Mouse (Mus musculus) retina, adult 2 months (tissue): Measurements from ENCODE around the gene Avil.

Source experiments
- DNase-seq: peaks from one replicate; pipeline ENCODE4 v3.0.0-alpha.2; 2012; ENCODE audit warnings: low read depth, low spot score

The Avil gene

DNA sequence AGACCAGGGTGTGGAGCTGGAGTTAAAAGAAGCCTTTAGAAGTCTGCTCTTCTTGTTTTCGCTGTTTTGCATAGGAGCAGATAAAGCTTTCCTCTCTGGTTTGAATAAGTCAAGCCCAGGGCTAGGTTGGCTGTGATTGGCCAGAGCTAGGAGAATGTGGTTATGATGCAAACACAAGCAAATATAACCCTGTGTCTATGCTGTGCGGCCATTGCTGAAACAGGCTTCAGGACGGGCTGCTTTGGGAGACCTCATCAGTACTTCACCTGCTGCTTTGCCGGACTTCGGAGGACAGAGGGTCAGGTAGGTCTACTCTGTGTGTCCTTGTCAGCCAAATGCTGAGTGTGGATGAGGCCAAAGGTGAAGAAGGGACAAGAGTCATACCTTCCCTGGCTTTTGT lies at the start of gene Avil:
Gene Avil (plus strand): TSS at position 181 of the 400 bp plus-strand sequence.
- no peak for DNase-seq

DNA sequence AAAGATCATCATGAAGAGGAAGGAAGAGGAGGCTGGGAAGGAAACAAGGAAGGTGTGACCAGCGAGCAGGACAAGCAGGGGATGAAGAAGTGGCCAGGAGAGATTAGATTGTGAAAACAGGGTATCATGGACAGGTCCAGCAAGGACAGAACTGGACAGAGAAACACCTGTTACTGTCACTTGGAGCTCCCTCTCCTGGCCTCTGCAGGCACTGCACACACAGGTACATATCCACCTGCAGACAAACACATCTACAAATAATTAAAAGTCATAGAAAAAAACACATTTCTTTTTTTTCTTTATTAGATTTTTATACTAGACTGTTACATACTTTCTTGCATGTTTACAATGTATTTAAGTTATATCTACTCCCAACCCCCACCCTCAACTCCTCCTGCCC lies 48.1 kb upstream of the Avil start:
- DNase-seq = no peak

DNA sequence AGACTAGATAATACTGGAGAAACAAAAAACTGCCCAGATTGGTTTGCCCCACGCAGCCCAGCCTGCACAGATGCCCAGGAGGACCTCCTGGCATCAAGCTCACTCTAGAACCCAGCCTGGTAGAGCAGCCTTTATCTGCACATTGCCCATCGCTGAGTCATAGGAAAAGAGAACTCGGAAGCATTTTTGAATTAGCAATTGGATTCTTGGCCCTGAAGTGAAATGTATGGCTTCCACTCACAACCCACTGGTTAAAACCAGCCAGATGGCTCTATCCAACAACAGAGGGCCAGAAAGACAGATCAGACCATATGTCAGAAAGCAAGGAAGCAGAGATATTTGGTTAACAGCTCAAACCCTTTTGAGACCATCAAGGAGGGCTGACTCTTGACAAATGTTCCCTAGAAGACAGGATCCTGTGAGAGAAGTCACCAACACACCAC lies 47.5 kb upstream of the Avil start:
- no peak for DNase-seq

DNA sequence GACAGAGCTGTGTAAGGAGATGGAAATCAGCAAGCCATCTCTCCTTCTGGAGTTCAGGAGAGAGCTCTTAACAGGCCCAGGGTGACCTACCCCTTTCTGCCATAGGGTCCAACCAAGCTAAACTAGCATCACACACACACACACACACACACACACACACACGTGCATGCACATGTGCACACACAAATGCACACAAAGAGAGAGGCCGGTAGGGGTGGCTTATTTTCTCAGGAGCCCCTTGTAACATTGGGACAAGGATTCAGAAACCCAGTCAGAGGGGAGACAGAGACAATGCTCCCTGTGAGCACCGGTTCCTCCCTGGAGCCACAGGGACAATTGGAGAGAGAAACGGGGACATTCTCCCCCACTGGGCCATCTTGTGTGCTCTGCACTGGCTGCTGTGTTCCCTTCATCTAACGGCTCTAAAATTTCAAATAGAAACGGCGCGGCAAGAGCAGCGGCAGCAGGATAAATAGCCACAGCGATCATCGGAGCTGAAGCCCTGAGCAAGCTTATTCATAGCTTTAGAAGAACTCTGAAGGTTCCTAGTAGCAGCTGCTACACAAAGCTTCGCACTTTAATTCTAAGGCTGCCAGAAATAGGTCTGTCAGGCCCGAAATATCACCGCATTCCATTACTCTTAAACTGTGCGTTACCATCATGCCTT lies 43.7 kb upstream of the Avil start:
- no peak for DNase-seq

DNA sequence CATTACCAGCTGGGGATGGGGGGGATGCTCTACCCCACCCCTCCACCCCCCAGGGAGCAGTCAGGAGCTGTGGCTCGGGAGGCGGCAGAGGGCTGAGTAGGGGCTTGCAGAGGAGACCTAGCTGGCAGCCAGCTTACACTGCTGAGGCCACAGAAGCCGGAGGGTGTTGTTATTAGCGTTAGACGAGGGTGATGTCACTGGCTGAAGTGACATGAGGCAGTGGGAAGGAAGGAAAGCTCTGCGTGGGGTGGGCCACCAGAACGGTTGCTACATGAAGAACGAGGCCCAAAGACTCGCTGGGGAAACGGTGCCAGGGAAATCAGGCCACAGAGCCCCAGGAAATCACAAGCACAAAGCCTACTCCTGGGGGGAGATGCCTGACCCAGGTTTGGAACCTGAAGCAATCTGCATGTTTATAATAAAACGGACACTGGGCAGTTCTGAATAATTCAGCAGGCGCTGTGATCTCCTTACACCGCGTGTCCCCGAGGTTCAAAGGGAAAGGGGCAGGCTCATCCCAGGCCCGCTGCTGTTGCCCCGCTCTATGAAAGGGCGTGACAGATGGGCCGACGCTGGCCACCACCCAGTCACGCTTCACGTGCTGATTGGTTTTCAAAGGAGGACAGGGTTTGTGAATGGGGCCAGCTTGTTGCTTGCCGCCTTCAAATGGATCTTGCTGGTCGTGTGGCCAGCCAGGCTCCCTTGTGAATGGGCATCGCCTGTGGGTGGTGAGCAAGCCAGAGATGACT lies 43.0 kb upstream of the Avil start:
- no peak for DNase-seq

DNA sequence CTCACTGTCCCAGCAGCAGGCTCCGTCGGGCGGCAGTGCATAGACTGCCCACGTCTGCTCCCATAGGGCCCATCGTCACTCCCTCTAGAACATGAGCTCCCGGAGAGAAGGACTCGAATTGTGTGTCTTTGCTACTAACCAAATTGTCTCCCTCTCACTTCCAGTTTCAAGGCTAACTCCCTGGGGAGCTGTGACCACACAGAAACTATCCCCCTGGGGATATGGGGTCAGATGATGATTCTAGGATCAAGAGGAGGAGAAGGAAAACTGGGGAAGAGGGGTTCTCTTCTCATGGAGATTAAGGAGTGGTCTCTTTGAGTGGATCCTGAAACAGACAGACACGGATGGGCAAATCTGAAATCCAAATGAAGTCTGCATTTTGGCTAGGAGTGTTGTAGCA lies 40.0 kb upstream of the Avil start:
- no peak for DNase-seq

DNA sequence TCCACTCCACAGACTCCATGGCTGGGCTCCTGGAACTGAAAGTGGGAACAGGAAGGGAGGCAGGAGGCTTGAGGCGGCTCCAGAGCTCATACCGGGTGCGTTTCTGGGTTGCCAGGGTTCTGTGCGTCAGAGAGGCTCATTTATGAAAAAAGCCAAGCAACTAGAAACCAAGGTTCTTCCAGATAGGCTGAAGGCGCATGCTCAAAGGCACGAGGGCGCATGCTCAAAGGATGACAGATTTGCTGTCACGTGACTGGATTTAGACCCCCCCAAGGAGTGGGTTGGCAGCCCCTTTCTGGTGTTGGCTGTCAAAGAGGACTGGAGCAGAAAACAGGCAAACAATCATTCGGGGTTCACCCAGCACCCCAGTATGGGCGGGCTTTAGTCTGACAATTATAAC lies 38.8 kb upstream of the Avil start:
- DNase-seq = no peak

DNA sequence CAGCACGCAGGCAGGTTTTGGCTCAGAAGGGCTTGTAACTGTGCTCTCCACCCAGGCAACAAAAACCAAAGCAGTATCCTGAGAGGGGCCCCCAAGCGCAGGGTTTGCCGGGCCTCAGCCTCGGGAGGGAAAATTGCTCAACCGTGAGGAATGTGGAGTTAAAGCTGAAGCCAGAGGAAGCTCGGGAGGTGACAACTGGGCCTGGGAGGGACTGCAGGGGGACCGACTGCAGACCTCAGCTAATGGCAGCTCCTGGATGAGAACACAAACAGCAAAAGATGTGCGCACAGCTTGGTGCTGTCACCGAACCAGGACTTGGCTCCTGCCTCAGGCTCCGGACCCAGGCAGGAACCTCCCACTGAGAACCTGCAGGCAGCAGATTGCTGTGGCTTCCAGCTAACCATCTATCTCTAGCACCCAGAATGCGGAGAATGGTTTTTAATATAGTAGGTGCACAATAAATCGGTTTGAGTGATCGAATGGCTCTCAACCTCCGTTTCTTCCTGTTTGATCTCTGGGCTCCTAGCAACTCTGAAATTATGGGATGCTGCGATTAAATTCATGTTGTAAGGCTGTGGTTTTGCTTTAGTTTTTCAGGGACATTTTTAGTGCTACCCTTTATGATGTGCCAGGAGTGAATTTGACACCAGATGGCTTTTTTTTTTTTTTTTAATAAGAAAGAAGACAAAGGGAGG lies 38.1 kb upstream of the Avil start:
- DNase-seq = no peak

DNA sequence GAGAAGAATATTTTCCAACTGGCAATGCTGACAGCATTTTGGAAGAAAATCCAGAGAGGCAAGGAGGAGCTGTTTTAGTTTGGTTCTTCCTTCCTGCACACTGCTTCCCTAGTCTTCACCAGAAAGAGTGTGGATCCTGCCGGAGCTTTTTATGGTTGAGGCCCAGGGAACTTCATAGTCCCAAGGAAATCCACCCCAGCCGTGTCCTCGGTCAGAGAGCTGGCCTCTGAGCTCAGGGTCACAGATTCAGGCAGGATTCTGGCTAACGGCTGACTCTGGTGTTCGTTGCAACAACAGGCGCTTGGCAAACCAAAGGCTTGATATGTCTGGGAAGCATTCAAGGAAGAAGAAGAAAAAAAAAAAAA lies 37.6 kb upstream of the Avil start:
- no peak for DNase-seq

DNA sequence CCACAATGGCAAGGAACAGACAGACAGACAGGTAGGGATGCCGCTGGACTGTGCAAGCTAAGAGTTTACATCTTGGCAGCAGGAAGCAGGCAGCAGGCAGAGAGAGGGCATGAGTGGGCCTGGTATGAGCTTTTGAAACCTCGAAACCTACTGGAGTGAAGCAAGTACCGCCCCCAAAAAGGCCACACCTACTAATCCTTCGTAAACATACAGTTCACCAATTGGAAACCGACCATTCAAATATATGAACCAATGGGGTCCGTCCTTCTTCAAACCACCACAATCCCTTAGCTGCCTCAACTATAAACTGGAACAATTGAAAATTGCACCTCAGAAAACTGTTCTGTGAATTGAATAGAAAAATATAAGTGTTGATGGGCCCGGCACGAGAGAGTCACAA lies 36.7 kb upstream of the Avil start:
- no peak for DNase-seq

DNA sequence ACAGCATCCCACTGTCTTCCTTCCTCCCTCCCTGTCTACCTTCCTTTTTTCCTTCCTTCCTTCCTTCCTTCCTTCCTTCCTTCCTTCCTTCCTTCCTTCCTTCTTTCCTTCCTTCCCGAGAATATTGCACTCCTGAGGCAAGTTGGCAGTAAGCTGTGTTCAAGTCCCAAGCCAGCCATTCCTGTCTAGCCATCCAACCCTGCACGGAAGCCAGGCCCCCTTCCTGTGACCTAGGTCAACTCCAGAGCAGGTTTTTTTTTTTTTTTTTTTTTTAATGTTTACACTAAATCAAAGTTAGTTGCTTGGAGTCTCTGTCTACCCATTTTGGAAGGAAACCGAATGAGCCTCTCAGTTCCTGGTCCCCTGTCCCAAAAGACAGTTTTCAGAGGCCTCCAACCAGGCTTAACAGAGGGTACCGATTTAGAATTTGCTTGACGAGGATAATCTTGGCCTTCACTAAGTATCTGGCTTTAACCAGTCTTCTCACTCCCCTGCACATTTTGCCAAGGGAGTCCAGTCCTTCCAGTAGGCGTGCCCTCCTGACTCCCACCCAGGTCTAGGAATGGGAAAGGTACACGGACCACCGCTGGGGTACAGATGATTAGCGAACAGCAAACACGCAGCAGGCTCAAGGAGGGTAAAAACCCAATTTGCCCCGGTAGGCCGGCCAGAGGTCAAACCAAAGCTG lies 29.0 kb upstream of the Avil start:
- no peak for DNase-seq

DNA sequence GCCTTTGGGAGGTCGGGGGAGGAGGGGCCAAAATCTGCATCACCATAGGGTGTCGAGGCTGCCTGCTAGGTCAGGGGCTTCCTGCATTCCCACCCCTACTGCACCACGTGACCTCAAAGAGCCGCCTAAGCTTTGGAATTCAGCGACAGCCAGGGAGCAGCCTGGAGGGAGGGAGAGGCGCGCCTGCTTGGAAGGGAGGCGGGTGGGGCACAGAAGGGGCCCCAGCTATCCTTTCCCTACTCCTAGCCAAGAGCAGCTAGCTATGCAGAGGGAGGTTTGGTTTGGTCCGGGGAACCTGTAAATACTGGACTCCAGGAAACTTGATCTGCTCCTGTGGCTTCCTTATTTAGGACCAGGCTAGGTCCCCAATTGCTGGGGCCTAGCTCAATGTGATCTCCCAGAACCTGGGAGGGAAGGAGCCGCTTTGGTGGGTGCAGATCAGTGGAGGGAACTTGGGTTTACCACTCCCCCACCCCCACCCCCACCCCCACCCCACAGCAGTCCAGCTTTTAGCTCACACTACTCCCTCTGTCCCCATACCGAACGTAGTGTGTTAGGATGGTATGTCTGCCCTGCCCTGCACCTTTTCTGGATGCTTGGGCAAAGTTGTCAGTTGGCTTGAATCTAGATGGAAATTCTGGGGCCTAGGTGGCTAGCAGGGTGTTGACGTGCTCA lies 28.3 kb upstream of the Avil start:
- no peak for DNase-seq

DNA sequence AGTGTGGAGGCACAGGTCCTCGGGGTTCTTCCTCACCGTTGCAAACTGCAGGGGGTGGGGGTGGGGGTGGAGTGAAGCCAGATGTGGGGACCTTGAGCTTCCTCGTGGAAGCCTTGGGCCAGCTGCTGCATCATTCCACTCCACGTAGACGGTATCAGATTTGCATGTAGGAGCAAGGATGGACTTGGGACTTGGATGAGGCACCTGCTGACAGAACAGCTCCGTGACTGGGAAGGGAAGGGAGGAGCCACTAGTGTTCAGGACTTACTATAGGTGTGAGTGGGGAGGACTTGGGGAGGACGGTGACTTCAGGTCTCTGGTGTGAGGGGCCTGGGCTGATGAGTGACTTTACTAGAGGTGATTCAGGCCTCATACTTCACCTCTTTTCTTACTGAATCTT lies 27.5 kb upstream of the Avil start:
- no peak for DNase-seq

DNA sequence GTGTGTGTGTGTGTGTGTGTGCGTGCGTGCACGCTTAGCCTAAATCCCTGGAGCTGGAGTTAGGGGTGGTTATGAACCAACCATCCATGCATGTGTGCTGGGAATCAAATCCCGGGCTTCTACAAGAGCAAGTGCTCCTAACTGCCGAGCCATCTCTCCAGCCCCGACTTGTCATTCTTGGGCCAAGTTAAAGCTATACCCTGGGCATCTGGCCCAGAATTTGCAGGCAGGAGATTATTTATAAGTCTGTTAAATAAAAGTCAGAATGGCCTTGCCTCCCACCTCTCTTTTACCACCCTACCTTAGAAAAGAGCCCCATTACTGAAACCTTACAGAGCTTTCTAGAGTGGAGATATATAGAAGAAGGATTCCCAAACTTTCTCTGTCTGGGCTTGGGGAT lies 24.8 kb upstream of the Avil start:
- no peak for DNase-seq

DNA sequence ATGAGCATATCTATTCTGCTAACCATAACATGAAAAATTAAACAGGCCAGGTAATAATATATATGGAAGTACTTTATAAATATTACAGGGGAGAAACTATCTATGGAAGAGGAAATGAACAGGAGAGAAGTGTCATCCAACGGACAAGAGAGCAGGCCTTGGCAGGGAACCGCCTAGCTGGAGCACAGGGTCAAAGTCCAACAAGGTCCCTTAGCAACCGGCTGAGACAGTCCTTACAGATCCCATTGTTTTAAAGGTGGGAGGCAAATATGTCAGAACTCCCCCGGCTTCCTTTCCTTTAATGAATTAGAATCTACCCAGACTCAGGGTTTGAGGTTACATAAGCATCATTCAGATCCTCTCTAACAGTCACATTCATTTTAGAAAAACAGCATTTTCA lies 23.4 kb upstream of the Avil start:
- DNase-seq = no peak

DNA sequence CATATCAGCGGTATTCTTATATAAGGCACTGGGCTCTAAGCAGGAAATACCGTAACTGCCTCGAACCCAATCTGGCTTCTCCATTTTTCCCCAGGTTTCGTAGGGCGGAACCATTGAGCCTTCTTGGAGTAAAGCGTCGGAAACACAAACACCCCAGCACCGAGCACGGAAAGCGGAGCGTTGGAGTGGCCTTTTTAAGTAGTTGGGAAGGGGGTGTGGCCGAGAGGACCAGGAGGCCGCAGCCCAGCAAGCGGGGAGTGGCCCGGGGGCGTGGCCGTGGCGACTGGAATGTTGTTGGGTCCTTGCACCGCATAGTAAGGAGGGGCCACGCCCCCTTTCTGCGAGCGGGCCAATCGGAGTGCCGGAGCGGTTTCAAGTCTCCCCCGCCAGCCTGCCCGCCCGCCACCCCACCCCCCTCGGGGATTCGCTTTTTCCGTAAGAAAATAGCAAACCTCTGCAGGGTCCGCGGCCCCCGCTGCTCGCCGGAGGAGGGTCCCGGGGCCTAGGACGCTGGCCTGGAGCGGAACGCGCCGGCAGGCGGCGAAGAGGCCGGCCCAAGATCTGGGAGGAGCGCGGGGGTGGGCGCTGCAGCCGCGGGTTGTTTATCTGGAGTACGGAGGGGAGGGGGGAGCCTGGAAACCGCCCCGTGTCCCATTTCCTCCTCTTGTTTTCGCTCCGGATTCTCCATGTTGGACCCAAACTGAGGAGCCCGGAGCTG lies 22.1 kb upstream of the Avil start, which contains the start of gene Ctdsp2:
Gene Ctdsp2 (plus strand): TSS at position 441 of the 718 bp plus-strand sequence.
- peak; percentile 96 for DNase-seq

DNA sequence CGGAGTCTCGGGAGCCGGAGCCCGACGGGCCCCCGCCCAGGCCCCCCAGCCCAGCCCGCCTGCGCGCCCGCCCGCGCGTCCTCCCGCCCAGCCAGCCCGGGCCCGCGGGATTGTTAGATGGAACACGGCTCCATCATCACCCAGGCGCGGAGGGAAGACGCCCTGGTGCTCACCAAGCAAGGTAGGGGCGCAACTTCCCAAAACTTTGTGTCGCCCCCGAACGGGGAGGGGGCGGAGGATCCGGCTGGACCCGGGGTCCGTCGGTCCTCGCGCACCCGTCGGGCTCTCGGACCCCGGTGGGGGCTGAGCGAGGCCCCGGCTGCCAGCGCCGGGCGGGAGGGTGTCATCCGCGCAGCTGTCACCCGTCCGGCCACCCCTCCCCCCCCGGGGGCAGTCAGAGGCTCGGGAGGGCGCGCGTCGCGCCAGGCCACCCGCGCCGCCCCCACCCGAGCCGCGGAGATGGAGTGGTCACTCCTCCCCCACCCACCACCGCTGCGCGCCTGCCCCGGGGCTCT lies 21.3 kb upstream of the Avil start:
- no peak for DNase-seq

DNA sequence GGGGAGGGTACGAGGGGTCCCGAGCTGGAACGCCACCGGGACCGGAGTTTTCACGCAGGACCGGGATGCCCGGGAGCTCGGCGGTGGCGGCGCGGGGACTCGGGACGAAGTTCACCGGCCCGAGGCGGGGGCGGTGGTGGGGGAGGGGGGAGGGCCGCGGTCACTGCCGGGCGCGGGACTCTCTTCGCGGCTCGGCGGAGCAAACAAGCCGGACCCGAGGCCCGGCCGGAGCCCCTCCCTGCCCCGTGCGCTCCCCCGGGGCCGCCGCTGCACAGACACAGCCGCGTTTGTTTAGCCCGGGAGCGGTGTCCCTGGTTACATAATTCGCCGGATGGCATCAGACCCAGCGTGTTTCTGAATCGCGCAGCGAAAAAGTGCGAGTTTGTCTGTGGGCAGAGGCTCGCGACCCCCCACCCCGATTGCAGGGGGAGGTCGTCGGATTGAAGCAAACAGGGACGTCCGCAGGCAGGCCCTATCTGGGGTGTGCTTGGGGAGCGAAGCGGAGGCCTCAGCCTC lies 20.8 kb upstream of the Avil start:
- no peak for DNase-seq

DNA sequence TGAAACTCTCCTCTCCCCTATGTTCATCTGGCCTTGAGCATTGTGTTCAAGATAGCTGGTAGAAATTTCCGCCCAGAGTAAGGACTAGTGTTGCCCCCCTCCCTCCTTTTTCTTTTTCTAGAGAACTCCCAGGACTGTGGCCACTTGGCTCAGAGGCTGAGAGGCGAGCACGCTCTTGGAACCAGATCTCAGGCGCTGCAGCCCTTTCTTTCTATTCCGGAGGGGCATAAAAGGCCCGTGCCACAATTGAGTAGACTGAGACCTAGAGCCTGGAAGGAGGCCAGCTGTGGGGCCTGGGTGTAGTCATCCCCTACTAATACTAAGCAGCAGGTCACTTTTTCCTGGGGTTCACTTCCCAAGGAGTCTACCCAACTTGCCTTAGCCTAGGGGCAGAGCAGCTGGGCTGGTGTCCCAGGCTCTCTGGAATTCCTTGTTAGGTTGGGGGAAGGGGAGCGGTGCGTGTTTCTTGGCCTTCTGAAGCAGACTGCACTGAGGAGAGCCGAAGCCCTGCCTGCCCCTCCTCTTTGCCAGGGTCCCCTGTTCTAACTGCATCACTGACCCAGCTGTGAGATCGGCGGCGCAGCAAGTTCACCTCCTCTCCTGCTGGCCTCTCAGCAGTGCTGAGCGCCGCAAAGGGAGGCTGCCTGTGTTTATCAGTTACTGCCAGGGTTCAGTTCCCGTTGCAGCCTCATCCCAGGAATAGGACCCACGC lies 20.1 kb upstream of the Avil start:
- DNase-seq = no peak
